Mouse (Mus musculus) ovary, postnatal 14 days (tissue): ENCODE data around the gene Vmn2r102.

ENCODE experiments used
- DNase-seq: peaks from one replicate; pipeline ENCODE4 v3.0.0; 2022; ENCODE audit warnings: low spot score

Vmn2r102 gene

GRCm38 (mm10) chr17:19660028-19660427 lies at the start of gene Vmn2r102:
Gene Vmn2r102, plus strand, starts transcription at chr17:19660328.
- DNase-seq = no peak

- no peak for DNase-seq
Measured at GRCm38 (mm10) chr17:19629328-19629727, 30.8 kb upstream of the Vmn2r102 start.

- no peak for DNase-seq
Measured at GRCm38 (mm10) chr17:19658447-19658846, 1.7 kb upstream of the Vmn2r102 start.

- no peak for DNase-seq
Measured at GRCm38 (mm10) chr17:19692062-19692461, 31.9 kb downstream of the Vmn2r102 start.
